Mouse (Mus musculus): ENCODE measurements around the gene Cacng8. TPM values are rescaled to one million over a fixed set of nuclear protein-coding genes. Genes with fewer than 3 reads are reported as not detected.
A peak's percentile ranks its signal among the peaks of the same experiment; 100 is the strongest.

Gene Cacng8
- polyA plus RNA-seq, 1 experiment from 2014 or later, result 2.0 TPM

- Histone ChIP-seq H3K4me3 (replicated peaks) (no peak overlapping the region), H3K27me3 (replicated peaks) (peaks cover 17% of the 10 kb centered on the region; the same call in 1 of the 2 replicates), H3K4me2 (replicated peaks) (peak overlapping the region; percentile 42; the same call in 1 of the 2 replicates), H3K9ac (no peak overlapping the region), H3K27ac (no peak overlapping the region), H3K4me1 (replicated peaks) (peaks cover 8% of the 10 kb centered on the region; the same call in 1 of the 2 replicates), H3K9me3 (no peaks in the 10 kb centered on the region), H3K36me3 (no peaks in the 10 kb centered on the region)
- ATAC-seq, result no peak
- WGBS, result 13% methylated on average over 11 of the region's 11 CpGs
Measured at GRCm38 (mm10) chr7:3367569-3367968, 22.9 kb upstream of the Cacng8 start.

GRCm38 (mm10) chr7:3368311-3368710, 22.2 kb upstream of the Cacng8 start:
- WGBS, result 24% methylated on average over 12 of the region's 12 CpGs
- Histone ChIP-seq H3K9ac (no peak overlapping the region), H3K4me1 (replicated peaks) (peaks cover 8% of the 10 kb centered on the region; the same call in 1 of the 2 replicates), H3K27me3 (replicated peaks) (peaks cover 17% of the 10 kb centered on the region; the same call in 1 of the 2 replicates), H3K36me3 (no peaks in the 10 kb centered on the region), H3K4me3 (replicated peaks) (no peak overlapping the region), H3K9me3 (no peaks in the 10 kb centered on the region), H3K4me2 (replicated peaks) (no peak overlapping the region), H3K27ac (no peak overlapping the region)
- ATAC-seq, result no peak

GRCm38 (mm10) chr7:3369189-3369588, 21.3 kb upstream of the Cacng8 start:
- H3K9ac ChIP-seq, result no peak overlapping the region
- no peak overlapping the region for H3K4me3 ChIP-seq (replicated peaks)
- H3K4me1 ChIP-seq (replicated peaks), result peaks cover 8% of the 10 kb centered on the region; the same call in 1 of the 2 replicates
- no peak for ATAC-seq
- H3K27me3 ChIP-seq (replicated peaks), result peaks cover 17% of the 10 kb centered on the region; the same call in 1 of the 2 replicates
- WGBS, result 75% methylated on average over 6 of the region's 6 CpGs
- no peaks in the 10 kb centered on the region for H3K9me3 ChIP-seq
- no peaks in the 10 kb centered on the region for H3K36me3 ChIP-seq
- H3K4me2 ChIP-seq (replicated peaks), result no peak overlapping the region
- no peak overlapping the region for H3K27ac ChIP-seq

- H3K4me1 ChIP-seq (replicated peaks), result peaks cover 8% of the 10 kb centered on the region; the same call in 1 of the 2 replicates
- no peak overlapping the region for H3K4me3 ChIP-seq (replicated peaks)
- no peak for ATAC-seq
- WGBS, result 45% methylated on average over 4 of the region's 4 CpGs
- H3K36me3 ChIP-seq, result no peaks in the 10 kb centered on the region
- no peak overlapping the region for H3K9ac ChIP-seq
- no peaks in the 10 kb centered on the region for H3K9me3 ChIP-seq
- H3K27me3 ChIP-seq (replicated peaks), result peaks cover 17% of the 10 kb centered on the region; the same call in 1 of the 2 replicates
- H3K27ac ChIP-seq, result no peak overlapping the region
- H3K4me2 ChIP-seq (replicated peaks), result no peak overlapping the region
Measured at GRCm38 (mm10) chr7:3370407-3370806, 20.1 kb upstream of the Cacng8 start.

GRCm38 (mm10) chr7:3372376-3372775, 18.1 kb upstream of the Cacng8 start:
- Histone ChIP-seq H3K9ac (no peak overlapping the region), H3K9me3 (no peaks in the 10 kb centered on the region), H3K36me3 (no peaks in the 10 kb centered on the region), H3K4me2 (replicated peaks) (no peak overlapping the region), H3K4me3 (replicated peaks) (no peak overlapping the region), H3K4me1 (replicated peaks) (0 out of 2 replicates have a peak, but pooled peaks cover 3% of the 10 kb centered on the region), H3K27me3 (replicated peaks) (0 out of 2 replicates have a peak, but pooled peaks cover 6% of the 10 kb centered on the region), H3K27ac (no peak overlapping the region)
- no peak for ATAC-seq
- 61% methylated on average over 2 of the region's 2 CpGs for WGBS

- no peak overlapping the region for H3K27ac ChIP-seq
- H3K4me2 ChIP-seq (replicated peaks), result no peak overlapping the region
- no peaks in the 10 kb centered on the region for H3K9me3 ChIP-seq
- no peak for ATAC-seq
- 0 out of 2 replicates have a peak, but pooled peaks cover 4% of the 10 kb centered on the region for H3K27me3 ChIP-seq (replicated peaks)
- H3K4me3 ChIP-seq (replicated peaks), result no peak overlapping the region
- no peak overlapping the region for H3K9ac ChIP-seq
- H3K4me1 ChIP-seq (replicated peaks), result no peaks in the 10 kb centered on the region
- no peaks in the 10 kb centered on the region for H3K36me3 ChIP-seq
- 79% methylated on average over 8 of the region's 8 CpGs for WGBS
Measured at GRCm38 (mm10) chr7:3373754-3374153, 16.7 kb upstream of the Cacng8 start.

- Histone ChIP-seq H3K4me2 (replicated peaks) (no peak overlapping the region), H3K27me3 (replicated peaks) (no peaks in the 10 kb centered on the region), H3K4me3 (replicated peaks) (no peak overlapping the region), H3K9ac (no peak overlapping the region), H3K36me3 (no peaks in the 10 kb centered on the region), H3K4me1 (replicated peaks) (no peaks in the 10 kb centered on the region), H3K27ac (no peak overlapping the region), H3K9me3 (no peaks in the 10 kb centered on the region)
- WGBS, result 60% methylated on average over 4 of the region's 4 CpGs
- no peak for ATAC-seq
Measured at GRCm38 (mm10) chr7:3376831-3377230, 13.7 kb upstream of the Cacng8 start.

GRCm38 (mm10) chr7:3382123-3382522, 8.4 kb upstream of the Cacng8 start:
- no peaks in the 10 kb centered on the region for H3K9me3 ChIP-seq
- no peak overlapping the region for H3K9ac ChIP-seq
- H3K36me3 ChIP-seq, result no peaks in the 10 kb centered on the region
- ATAC-seq, result no peak
- H3K4me2 ChIP-seq (replicated peaks), result no peak overlapping the region
- no peak overlapping the region for H3K27ac ChIP-seq
- no peaks in the 10 kb centered on the region for H3K27me3 ChIP-seq (replicated peaks)
- H3K4me3 ChIP-seq (replicated peaks), result no peak overlapping the region
- H3K4me1 ChIP-seq (replicated peaks), result no peaks in the 10 kb centered on the region
- 84% methylated on average over 9 of the region's 9 CpGs for WGBS

- Histone ChIP-seq H3K9ac (no peak overlapping the region), H3K36me3 (no peaks in the 10 kb centered on the region), H3K9me3 (no peaks in the 10 kb centered on the region), H3K4me1 (replicated peaks) (no peaks in the 10 kb centered on the region), H3K4me3 (replicated peaks) (no peak overlapping the region), H3K27ac (no peak overlapping the region), H3K27me3 (replicated peaks) (no peaks in the 10 kb centered on the region), H3K4me2 (replicated peaks) (no peak overlapping the region)
- ATAC-seq, result no peak
- 90% methylated on average over 5 of the region's 5 CpGs for WGBS
Measured at GRCm38 (mm10) chr7:3384807-3385319, 5.6 kb upstream of the Cacng8 start.

- Histone ChIP-seq H3K27me3 (replicated peaks) (no peaks in the 10 kb centered on the region), H3K4me3 (replicated peaks) (no peak overlapping the region), H3K4me2 (replicated peaks) (no peak overlapping the region), H3K9ac (no peak overlapping the region), H3K4me1 (replicated peaks) (no peaks in the 10 kb centered on the region), H3K27ac (no peak overlapping the region), H3K36me3 (no peaks in the 10 kb centered on the region), H3K9me3 (no peaks in the 10 kb centered on the region)
- WGBS, result 75% methylated on average over 6 of the region's 6 CpGs
- no peak for ATAC-seq
Measured at GRCm38 (mm10) chr7:3386036-3386730, 4.3 kb upstream of the Cacng8 start.

- ATAC-seq, result no peak
- Histone ChIP-seq H3K27ac (no peak overlapping the region), H3K4me2 (replicated peaks) (no peak overlapping the region), H3K27me3 (replicated peaks) (no peaks in the 10 kb centered on the region), H3K36me3 (no peaks in the 10 kb centered on the region), H3K9me3 (no peaks in the 10 kb centered on the region), H3K9ac (no peak overlapping the region), H3K4me1 (replicated peaks) (no peaks in the 10 kb centered on the region), H3K4me3 (replicated peaks) (no peak overlapping the region)
- 83% methylated on average over 18 of the region's 18 CpGs for WGBS
Measured at GRCm38 (mm10) chr7:3387761-3388160, 2.7 kb upstream of the Cacng8 start.

GRCm38 (mm10) chr7:3388885-3389284, 1.6 kb upstream of the Cacng8 start:
- no peak overlapping the region for H3K4me2 ChIP-seq (replicated peaks)
- H3K27ac ChIP-seq, result no peak overlapping the region
- H3K36me3 ChIP-seq, result no peaks in the 10 kb centered on the region
- no peak overlapping the region for H3K9ac ChIP-seq
- H3K9me3 ChIP-seq, result no peaks in the 10 kb centered on the region
- 62% methylated on average over 6 of the region's 6 CpGs for WGBS
- H3K4me3 ChIP-seq (replicated peaks), result no peak overlapping the region
- H3K27me3 ChIP-seq (replicated peaks), result no peaks in the 10 kb centered on the region
- no peaks in the 10 kb centered on the region for H3K4me1 ChIP-seq (replicated peaks)
- no peak for ATAC-seq
